Mouse (Mus musculus): Measurements from ENCODE around the gene Ccdc187. TPM values are rescaled to one million over a fixed set of nuclear protein-coding genes. Genes with fewer than 3 reads are reported as not detected.

Ccdc187 gene
- polyA plus RNA-seq, 1 experiment from 2014 or later = 0.19 TPM

DNA sequence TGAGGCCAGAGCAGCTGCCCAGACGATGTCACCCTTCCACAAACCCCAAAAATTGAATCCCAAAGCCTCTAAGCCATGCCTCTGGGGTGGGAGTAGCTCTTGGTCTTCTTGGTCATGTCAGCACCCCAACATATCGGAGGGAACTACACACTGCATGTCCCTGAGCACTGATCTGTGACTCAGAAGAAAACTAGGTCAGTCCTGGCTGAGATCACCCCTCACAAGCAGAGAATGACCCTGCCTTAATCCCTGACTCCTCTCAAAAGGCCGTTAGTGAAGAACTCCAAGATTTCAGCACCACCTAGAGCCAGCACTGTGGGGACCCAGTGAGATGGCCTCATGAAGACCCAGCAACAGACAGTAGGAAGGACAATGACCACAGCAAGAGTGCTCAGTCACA is 26.1 kb downstream of the Ccdc187 start:
- ATAC-seq = no peak
- Histone ChIP-seq H3K4me2 (ENCODE audit: low read length) (no peak overlapping the region), H3K9ac (ENCODE audit: low read depth, low read length) (no peak overlapping the region), H3K36me3 (ENCODE audit: control insufficient read depth, insufficient read depth, low read length) (no peaks in the 10 kb centered on the region), H3K4me3 (ENCODE audit: low read length) (no peak overlapping the region), H3K27me3 (replicated peaks; ENCODE audit: control insufficient read depth, insufficient read depth, low read length) (no peaks in the 10 kb centered on the region), H3K27ac (ENCODE audit: low read depth, low read length) (no peak overlapping the region), H3K4me1 (ENCODE audit: control insufficient read depth, insufficient read depth, low read depth, low read length) (no peaks in the 10 kb centered on the region), H3K9me3 (ENCODE audit: control insufficient read depth, low read length) (no peaks in the 10 kb centered on the region)
- 63% methylated on average over 3 of the region's 3 CpGs for WGBS

DNA sequence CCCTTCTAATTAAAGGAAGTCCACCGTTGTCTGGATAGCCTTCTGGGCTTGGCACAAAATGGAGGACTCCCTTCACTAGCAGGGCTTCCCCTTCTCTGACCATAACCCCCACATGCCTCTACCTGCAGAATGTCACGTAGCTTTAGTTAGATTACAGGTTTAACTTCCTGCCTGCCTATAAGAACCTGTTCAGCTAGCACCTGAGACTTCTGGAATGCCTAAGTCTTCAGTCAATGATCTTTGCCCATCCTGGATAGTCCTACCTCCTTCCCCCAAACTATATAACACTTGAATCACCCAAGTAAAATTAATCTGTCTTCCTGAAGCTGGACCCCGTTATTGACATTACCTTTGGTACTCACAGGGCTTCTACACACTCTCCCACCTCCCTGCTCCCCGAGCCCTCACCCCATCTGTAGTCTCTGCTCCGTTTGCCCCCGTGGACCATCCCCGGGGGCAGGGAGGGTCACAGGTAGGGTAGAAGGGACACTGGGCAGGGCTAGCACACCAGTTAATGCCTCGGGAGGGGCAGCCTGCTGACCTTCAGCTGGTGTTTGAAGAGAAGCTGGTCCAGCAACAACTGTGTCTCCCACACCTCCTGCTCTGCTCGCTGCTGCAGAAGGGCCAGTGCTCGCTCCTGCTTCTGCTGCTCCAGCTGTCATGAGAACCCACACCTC is 28.2 kb downstream of the Ccdc187 start:
- Histone ChIP-seq H3K4me1 (ENCODE audit: control insufficient read depth, insufficient read depth, low read depth, low read length) (no peaks in the 10 kb centered on the region), H3K36me3 (ENCODE audit: control insufficient read depth, insufficient read depth, low read length) (no peaks in the 10 kb centered on the region), H3K4me3 (ENCODE audit: low read length) (no peak overlapping the region), H3K4me2 (ENCODE audit: low read length) (no peak overlapping the region), H3K9me3 (ENCODE audit: control insufficient read depth, low read length) (no peaks in the 10 kb centered on the region), H3K27me3 (replicated peaks; ENCODE audit: control insufficient read depth, insufficient read depth, low read length) (no peaks in the 10 kb centered on the region), H3K9ac (ENCODE audit: low read depth, low read length) (no peak overlapping the region), H3K27ac (ENCODE audit: low read depth, low read length) (no peak overlapping the region)
- no peak for ATAC-seq
- WGBS = 85% methylated on average over 10 of the region's 10 CpGs

- H3K4me2 ChIP-seq (ENCODE audit: low read length) = no peak overlapping the region
- no peaks in the 10 kb centered on the region for H3K27me3 ChIP-seq (replicated peaks; ENCODE audit: control insufficient read depth, insufficient read depth, low read length)
- 74% methylated on average over 2 of the region's 2 CpGs for WGBS
- no peaks in the 10 kb centered on the region for H3K9me3 ChIP-seq (ENCODE audit: control insufficient read depth, low read length)
- H3K4me3 ChIP-seq (ENCODE audit: low read length) = no peak overlapping the region
- no peaks in the 10 kb centered on the region for H3K36me3 ChIP-seq (ENCODE audit: control insufficient read depth, insufficient read depth, low read length)
- H3K9ac ChIP-seq (ENCODE audit: low read depth, low read length) = no peak overlapping the region
- no peaks in the 10 kb centered on the region for H3K4me1 ChIP-seq (ENCODE audit: control insufficient read depth, insufficient read depth, low read depth, low read length)
- H3K27ac ChIP-seq (ENCODE audit: low read depth, low read length) = no peak overlapping the region
- no peak for ATAC-seq
These were observed 29.3 kb downstream of the Ccdc187 start for GRCm38 (mm10) chr2:26265095-26265494.

DNA sequence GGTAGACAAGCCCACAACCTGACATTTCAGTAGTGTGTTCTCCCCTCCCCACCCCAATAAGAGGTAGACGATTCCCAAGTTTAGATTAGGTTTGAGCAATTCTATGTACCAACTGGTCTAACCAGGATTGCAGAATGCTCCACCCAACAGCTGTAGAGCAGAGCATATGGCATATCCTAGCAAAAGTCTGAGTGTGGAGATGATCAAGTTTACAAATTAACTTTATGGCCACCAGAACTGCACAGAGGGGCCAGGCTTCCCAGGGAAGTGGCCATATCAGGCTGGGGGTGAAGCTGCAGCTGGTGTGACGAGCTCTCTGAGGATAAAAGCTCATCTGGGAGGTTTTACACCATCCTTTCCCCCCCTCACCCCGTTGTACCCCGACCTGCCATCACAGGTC is 29.7 kb downstream of the Ccdc187 start:
- H3K4me3 ChIP-seq (ENCODE audit: low read length) = no peak overlapping the region
- H3K4me2 ChIP-seq (ENCODE audit: low read length) = no peak overlapping the region
- H3K9ac ChIP-seq (ENCODE audit: low read depth, low read length) = no peak overlapping the region
- no peak for ATAC-seq
- 77% methylated on average over 4 of the region's 4 CpGs for WGBS
- H3K9me3 ChIP-seq (ENCODE audit: control insufficient read depth, low read length) = no peaks in the 10 kb centered on the region
- H3K27ac ChIP-seq (ENCODE audit: low read depth, low read length) = no peak overlapping the region
- H3K36me3 ChIP-seq (ENCODE audit: control insufficient read depth, insufficient read depth, low read length) = no peaks in the 10 kb centered on the region
- H3K27me3 ChIP-seq (replicated peaks; ENCODE audit: control insufficient read depth, insufficient read depth, low read length) = no peaks in the 10 kb centered on the region
- no peaks in the 10 kb centered on the region for H3K4me1 ChIP-seq (ENCODE audit: control insufficient read depth, insufficient read depth, low read depth, low read length)

DNA sequence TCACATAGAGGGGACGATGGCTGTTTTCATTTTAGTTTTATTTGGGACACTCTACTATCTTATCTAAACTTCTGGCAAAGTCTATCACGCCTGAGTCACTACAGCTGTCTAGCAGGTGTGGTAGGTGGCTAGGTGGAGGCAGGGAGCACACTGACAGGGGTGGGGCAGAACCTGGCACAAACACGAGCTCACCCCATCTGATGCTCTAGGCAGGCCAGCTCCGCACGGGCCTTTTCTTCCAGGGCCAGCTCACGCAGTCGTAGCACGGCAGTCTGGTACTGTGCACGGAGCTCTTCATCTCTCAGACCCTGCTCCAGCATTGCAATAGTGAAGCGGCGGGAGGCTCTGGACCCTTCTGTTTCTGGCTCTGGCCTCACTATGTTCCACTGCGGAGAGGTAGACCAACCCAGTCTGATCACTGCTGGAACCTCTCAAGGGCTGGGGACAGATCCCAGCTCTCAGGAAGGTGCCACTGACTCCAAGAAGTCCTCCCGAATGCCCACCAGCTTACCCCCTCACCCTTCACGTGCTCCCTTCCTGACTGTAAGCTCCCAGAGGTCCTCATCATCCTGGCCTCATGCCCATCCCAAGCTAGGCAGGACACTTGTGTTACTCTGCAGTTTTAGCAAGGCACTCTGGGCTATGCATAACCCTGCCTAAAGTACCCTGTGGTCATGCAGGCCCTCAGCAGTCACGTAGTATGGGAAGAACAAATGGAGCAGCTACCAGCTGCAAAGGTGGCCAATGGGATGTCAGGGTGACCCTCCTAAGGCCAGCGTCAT is 36.9 kb downstream of the Ccdc187 start:
- H3K36me3 ChIP-seq (ENCODE audit: control insufficient read depth, insufficient read depth, low read length) = no peaks in the 10 kb centered on the region
- no peak overlapping the region for H3K9ac ChIP-seq (ENCODE audit: low read depth, low read length)
- no peak overlapping the region for H3K4me2 ChIP-seq (ENCODE audit: low read length)
- H3K9me3 ChIP-seq (ENCODE audit: control insufficient read depth, low read length) = no peaks in the 10 kb centered on the region
- no peak overlapping the region for H3K27ac ChIP-seq (ENCODE audit: low read depth, low read length)
- WGBS = 88% methylated on average over 16 of the region's 16 CpGs
- H3K27me3 ChIP-seq (replicated peaks; ENCODE audit: control insufficient read depth, insufficient read depth, low read length) = no peaks in the 10 kb centered on the region
- no peak overlapping the region for H3K4me3 ChIP-seq (ENCODE audit: low read length)
- ATAC-seq = no peak
- H3K4me1 ChIP-seq (ENCODE audit: control insufficient read depth, insufficient read depth, low read depth, low read length) = no peaks in the 10 kb centered on the region

DNA sequence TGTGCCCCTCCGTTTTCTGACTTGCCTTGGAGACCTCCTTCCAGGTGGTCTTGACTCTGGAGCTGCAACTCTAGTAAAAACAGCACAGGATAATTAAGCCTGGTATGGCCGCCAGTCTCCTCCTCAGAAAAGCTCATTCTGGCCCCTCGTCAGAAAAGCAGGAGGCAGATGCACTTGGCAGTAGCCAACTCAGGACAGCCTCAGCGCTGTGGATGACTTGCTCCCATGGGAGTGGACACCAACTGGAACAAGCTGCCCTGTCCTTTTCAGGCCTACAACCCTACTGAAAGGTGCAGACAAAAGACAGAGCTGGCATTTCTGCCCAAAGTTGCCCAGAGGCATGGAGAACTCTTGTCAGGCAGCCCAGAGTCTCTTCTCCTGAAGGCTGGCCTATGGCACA is 39.5 kb downstream of the Ccdc187 start:
- Histone ChIP-seq H3K4me2 (ENCODE audit: low read length) (no peak overlapping the region), H3K36me3 (ENCODE audit: control insufficient read depth, insufficient read depth, low read length) (no peaks in the 10 kb centered on the region), H3K4me3 (ENCODE audit: low read length) (no peak overlapping the region), H3K4me1 (ENCODE audit: control insufficient read depth, insufficient read depth, low read depth, low read length) (no peaks in the 10 kb centered on the region), H3K9ac (ENCODE audit: low read depth, low read length) (0 out of 2 replicates have a peak overlapping the region, but pooled peaks have one; percentile 15), H3K9me3 (ENCODE audit: control insufficient read depth, low read length) (no peaks in the 10 kb centered on the region), H3K27me3 (replicated peaks; ENCODE audit: control insufficient read depth, insufficient read depth, low read length) (no peaks in the 10 kb centered on the region), H3K27ac (ENCODE audit: low read depth, low read length) (no peak overlapping the region)
- 51% methylated on average over 4 of the region's 4 CpGs for WGBS
- ATAC-seq = no peak

GRCm38 (mm10) chr2:26252514-26253206 is 41.7 kb downstream of the Ccdc187 start:
- Histone ChIP-seq H3K27ac (ENCODE audit: low read depth, low read length) (no peak overlapping the region), H3K27me3 (replicated peaks; ENCODE audit: control insufficient read depth, insufficient read depth, low read length) (no peaks in the 10 kb centered on the region), H3K9ac (ENCODE audit: low read depth, low read length) (no peak overlapping the region), H3K4me3 (ENCODE audit: low read length) (no peak overlapping the region), H3K36me3 (ENCODE audit: control insufficient read depth, insufficient read depth, low read length) (no peaks in the 10 kb centered on the region), H3K4me1 (ENCODE audit: control insufficient read depth, insufficient read depth, low read depth, low read length) (no peaks in the 10 kb centered on the region), H3K9me3 (ENCODE audit: control insufficient read depth, low read length) (no peaks in the 10 kb centered on the region), H3K4me2 (ENCODE audit: low read length) (no peak overlapping the region)
- ATAC-seq = no peak
- WGBS = 71% methylated on average over 8 of the region's 8 CpGs

DNA sequence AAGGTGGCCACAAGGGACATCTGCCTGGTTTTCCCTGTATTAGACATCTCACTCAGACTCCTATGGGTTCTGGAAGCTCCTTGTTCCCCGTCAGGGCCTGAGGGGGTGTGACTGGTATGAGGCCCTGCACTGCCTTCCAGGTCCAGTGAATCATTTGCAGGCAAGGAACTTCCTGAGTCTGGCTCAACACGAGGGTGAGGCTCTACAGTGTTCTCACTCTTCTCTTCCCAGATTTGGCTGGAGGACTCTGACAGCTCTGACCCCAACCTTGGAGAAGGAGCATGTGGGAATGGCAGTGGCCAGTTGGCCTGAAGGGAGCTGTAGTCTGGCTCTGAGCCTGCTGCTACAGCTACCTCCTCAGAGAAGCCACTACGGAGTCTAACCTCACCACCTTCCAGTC is 46.8 kb downstream of the Ccdc187 start:
- Histone ChIP-seq H3K4me1 (ENCODE audit: control insufficient read depth, insufficient read depth, low read depth, low read length) (no peaks in the 10 kb centered on the region), H3K27ac (ENCODE audit: low read depth, low read length) (no peak overlapping the region), H3K27me3 (replicated peaks; ENCODE audit: control insufficient read depth, insufficient read depth, low read length) (no peaks in the 10 kb centered on the region), H3K9ac (ENCODE audit: low read depth, low read length) (no peak overlapping the region), H3K4me3 (ENCODE audit: low read length) (no peak overlapping the region), H3K4me2 (ENCODE audit: low read length) (no peak overlapping the region), H3K36me3 (ENCODE audit: control insufficient read depth, insufficient read depth, low read length) (no peaks in the 10 kb centered on the region), H3K9me3 (ENCODE audit: control insufficient read depth, low read length) (no peaks in the 10 kb centered on the region)
- WGBS = 69% methylated on average over 3 of the region's 3 CpGs
- ATAC-seq = no peak

GRCm38 (mm10) chr2:26240841-26241240 is 53.5 kb downstream of the Ccdc187 start:
- Histone ChIP-seq H3K36me3 (ENCODE audit: control insufficient read depth, insufficient read depth, low read length) (no peaks in the 10 kb centered on the region), H3K27ac (ENCODE audit: low read depth, low read length) (no peak overlapping the region), H3K9me3 (ENCODE audit: control insufficient read depth, low read length) (no peaks in the 10 kb centered on the region), H3K27me3 (replicated peaks; ENCODE audit: control insufficient read depth, insufficient read depth, low read length) (no peaks in the 10 kb centered on the region), H3K4me3 (ENCODE audit: low read length) (no peak overlapping the region), H3K4me1 (ENCODE audit: control insufficient read depth, insufficient read depth, low read depth, low read length) (peaks cover 9% of the 10 kb centered on the region), H3K9ac (ENCODE audit: low read depth, low read length) (no peak overlapping the region), H3K4me2 (ENCODE audit: low read length) (no peak overlapping the region)
- WGBS = 54% methylated on average over 3 of the region's 3 CpGs
- ATAC-seq = no peak
